Mouse (Mus musculus) spleen, adult 2 months (tissue): ENCODE data around the gene Gm20509.

Experiments
- CTCF ChIP-seq: fragments of 200-500 bp; IDR thresholded peaks from 2 replicates; pipeline ENCODE4 v1.5.1; 2011; ENCODE audit warnings: mild to moderate bottlenecking, inconsistent platforms; ENCODE audit not compliant: insufficient read depth, insufficient read length, insufficient replicate concordance; ENCODE audit errors: extremely low read depth
- POLR2A ChIP-seq: fragments of 200-500 bp; IDR thresholded peaks from 2 replicates; pipeline ENCODE4 v1.6.1; 2011; ENCODE audit warnings: low read depth, low read length, inconsistent platforms

- TF ChIP-seq CTCF (no peak), POLR2A (no peak)
Observed at GRCm38 (mm10) chr9:73102181-73102580, at the start of gene Gm20509.
